Mouse (Mus musculus) brain, adult 2 months (tissue): Measurements from ENCODE around the gene Nr1h2.

Experiments
- DNase-seq: peaks from one replicate; pipeline ENCODE4 v3.0.0; 2011; ENCODE audit warnings: low read depth, low spot score

Gene Nr1h2

DNA sequence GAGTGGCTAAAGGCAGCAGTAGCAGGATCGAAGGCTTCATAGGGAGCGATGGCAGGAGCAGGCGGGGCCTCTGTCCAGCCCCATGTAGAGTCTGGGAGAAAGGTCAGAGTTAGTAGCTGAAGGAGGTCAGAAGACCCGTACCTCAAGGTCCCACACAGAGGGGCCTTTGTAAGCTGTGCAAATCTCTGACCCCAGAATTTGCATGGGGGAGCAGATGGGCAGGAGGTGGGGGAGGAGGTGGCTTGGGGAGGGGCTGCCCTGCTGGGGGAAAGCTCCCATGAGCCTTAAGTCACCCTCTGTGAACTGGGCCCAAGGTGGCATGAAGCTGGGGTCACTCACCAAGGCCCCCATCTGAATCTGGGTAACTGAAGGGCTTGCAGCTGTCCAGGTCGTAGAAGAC is 24.2 kb downstream of the Nr1h2 start:
- DNase-seq, result no peak

DNA sequence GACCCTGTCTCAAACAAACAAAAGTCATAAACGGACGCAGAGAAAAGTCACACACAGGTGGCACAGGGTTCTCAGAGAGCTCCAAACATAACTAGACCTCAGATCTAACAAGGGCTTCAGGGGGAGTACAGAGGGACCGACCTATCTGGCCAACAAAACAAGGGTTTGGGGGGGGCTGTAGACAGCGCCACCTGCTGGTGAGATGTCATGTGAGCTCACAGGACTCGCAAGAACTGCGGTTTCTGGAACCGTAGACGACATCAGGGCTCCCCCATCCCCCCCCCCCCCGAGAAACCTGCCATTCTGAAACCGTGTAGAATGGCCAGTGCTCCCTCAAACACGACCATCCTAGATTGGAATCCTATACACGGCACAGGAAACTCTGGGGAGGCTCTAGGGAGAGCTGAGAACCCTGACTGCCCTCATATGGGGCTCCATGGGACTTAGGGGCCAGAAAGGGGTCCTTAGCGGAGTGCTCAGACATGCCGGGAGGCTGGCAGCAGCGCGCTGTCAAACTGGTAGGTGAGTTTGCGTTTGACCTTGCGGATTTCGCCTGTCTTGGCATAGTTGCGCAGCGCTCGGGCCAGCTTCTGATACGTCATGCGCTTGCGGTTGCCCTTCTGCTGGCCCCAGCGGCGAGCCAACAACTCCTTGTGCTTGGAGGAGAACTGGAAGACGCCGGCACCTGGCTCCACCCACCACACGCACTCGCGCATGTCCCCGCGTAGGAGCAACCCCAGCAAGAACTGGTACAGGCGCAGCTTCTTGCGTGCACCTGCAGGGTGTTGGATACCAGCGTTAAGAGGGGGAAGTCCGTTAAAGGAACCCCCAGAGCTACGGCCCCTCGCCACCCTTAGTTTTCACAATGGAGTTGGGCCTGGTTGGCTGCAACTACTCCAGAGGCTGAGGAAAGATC is 26.0 kb downstream of the Nr1h2 start:
- peak; percentile 95 for DNase-seq

DNA sequence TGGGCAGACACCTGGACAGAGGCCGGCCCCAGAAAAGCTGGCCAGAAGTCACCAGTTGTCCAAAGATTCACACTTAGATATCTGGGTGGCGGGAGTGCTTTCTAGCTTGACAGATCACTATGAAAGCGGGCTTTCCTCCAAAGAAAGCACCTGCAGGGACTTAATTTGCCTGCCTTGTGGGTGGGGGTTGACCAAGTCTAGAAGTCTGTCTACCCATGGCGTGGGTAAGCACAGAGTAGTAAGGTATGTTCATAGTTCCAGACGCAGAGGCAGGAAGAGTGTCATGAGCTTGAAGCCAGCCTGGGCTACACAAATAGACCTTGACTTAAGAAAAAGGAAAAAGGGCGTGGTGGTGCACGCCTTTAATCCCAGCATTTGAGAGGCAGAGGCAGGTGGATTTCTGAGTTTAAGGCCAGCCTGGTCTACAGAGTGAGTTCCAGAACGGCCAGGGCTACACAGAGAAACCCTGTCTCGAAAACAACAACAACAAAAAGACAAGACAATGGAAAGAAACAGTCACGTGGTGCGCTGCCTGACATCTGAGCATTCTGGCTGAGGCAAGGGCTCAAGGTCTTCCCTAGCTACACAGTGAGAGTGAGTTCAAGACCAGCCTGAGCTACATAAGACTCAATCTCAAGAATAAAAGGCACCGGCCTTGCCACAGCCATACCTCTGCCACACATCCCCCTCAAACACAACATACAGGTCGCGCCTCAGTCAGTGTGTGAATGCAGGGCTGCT is 27.2 kb downstream of the Nr1h2 start:
- DNase-seq, result no peak

DNA sequence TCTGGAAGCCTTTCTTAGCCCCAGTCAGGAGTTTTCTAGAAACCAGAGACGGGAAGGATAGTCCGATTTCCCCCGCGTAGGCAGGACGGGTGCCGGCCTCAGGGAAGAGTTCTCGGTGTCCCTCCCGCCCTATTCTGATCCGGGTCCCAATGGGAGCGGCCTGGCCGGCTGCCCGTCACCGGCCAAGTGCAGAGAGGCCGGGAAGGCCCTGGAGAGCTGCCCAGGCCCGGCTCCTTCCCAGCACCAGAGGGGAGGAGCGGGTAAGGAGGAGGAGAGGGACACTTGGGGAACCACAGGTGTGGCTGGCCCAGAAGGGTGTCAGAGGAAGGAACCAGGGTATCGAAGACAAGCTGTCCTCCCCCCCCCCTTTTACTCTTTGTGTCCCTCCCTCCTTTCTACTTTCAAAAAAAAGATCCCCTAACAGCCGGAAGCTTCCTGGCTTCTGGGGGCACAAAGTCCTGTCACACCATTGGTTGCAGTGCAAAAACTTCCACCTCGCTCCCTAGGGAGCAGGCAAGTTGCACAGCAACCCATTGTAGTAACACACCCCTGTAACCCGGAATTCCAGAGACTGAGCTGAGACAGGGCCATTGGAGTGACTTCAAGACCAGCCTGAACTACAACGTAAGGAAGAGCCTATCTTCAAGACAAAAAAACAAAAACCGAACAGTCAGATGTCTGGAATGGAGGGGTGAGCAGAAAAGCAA is 28.5 kb downstream of the Nr1h2 start:
- DNase-seq, result peak; percentile 45

DNA sequence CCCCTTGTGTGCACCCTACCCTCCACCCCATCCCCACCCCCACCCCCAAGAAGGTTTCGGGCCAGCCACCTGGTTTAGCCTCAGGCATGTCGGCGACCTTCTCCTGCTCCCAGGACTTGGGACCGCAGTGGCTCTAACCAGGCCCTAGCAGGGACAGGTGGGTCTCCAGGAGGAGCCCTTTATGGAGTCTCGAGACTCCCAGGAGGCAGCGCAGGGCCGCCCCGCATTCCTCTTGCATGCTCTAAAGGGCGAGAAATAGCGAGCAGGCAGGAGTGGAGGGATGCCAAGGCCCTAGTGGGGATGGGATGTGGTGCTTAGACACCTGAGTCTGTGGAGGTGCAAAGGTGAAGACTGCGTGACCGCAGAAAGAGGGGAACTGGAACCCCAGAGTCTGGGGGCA is 29.2 kb downstream of the Nr1h2 start, which contains the start of gene Mybpc2:
Mybpc2 (minus strand) TSS at position 155 of the 400 bp plus-strand sequence.
- no peak for DNase-seq

DNA sequence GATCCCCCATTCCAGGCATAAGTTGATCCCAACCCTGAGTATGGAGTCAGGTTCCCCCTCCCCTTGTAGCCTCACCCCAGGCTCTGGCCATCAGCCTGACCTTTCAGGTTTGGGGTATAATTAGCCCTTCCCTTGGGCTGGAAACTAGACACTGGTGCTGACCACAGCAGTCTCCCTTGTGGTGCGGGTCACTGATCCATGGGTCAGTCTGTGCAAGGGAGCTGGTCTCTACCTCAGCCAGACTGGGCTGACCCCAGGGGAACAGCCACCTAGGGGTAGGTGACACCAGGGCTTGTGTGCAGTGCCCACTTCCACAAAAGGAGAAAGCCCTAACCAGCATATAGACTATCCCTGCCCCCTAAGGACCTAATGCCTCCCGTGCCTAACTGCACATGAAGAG is 30.7 kb downstream of the Nr1h2 start:
- no peak for DNase-seq

DNA sequence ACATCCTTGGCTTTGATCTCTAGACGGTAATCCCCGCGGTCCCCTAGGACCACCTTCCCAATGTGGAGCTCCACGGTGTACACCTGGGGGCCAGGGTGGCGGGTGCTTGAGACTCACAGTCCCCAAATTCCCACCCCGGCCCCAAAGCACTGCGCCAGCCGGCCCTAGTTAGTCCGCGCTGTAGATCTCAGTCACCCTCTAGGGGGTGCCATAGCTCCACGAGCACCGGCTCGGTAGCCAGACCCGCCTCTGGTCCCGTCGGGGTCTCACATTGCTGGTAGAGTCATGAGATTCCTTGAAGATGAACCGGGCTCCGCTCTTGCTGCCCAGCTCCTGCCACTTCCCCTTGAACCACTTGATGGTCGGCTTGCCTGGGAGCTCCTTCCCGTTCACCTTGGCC is 32.0 kb downstream of the Nr1h2 start:
- peak; percentile 46 for DNase-seq

DNA sequence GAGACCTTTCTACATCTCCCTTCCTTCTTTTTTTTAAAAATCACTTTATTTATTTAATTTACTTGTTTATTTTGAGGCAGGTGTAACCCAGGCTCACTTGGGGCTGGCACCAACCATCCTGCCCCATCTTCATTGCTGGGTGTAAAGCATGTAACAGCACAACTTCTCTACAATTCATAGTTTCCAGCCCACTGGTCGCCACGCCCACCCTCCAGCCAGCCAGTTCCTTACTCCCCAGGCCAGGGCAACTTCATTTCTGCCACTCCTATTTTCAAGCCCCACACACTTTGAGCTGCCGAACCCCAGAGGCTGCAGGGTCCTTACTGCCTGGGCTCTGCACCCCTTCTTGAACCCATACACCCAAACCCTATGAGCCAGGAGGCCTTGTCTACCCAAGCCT is 32.8 kb downstream of the Nr1h2 start:
- no peak for DNase-seq

DNA sequence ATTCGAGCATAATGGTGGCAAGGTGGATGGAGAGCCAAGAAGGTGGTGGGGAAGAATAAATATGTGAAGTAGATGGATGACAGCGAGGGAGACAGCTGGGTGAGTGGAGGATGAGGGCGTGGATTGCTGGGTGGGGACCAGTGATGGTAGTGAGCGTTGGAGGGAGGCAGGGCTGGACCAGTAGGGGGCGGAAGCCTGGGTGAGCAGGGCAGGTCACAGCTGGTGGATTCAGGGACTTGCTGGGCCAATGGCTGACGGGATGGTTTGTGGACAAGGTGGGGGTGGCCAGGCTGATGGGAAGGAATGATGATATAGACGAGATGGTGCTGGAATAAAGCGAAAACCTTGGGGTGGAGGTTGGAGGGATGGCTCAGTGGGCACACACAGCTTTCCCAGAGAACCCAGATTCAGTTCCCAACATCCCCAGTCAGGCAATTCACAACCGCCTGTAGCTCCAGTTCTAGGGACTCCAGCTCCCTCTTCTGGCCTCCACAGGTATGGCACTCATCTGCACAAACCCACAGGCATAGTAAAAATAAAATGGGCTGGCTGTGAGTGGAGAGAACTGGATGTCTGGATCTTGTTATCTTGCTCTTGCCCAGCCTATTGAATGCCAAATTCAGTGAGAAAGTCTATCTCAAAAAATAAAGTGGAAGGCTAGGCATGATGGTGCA is 34.4 kb downstream of the Nr1h2 start:
- no peak for DNase-seq

DNA sequence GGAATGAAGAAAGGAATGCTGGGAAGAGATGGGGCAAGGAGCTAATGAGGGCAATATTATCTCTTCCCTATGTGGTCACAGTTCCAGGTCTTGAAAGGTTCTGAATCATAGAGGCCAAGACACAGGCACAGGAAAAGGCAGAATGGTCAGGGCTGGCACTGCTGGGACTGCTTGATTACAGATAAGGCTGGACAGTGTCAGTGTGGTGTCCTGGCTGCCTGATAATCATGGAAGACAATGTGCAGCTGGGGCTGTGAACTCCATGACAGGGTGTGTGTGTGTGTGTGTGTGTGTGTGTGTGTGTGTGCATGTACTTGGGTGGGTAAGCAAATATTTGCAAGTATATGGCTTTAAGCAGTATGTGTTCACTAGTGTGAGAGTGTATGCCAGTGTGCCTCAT is 46.3 kb downstream of the Nr1h2 start:
- no peak for DNase-seq

DNA sequence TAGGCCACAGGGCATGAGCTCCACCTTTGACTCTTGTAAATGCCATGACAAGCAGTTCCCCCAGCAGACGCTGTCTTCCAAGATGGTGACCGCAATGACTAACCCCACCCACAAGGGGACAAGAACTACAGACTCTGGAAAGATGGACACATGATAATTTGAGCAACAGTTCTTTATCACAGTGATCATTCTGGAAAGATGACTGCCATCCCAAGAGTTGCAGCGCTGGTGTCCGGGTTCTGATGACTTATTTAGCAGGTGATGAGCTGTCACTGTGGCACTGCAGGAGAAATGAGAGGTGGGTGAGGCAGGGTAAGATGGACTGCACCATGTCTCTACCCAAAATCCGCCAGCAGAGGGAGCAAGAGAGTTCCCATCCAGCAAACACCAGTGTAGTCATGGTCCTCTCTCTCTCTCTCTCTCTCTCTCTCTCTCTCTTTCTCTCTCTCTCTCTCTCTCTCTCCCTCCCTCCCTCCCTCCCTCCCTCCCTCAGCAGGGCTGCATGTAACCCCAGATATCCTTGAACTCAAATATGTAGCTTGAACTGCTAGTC is 52.1 kb downstream of the Nr1h2 start:
- DNase-seq, result peak; percentile 91

DNA sequence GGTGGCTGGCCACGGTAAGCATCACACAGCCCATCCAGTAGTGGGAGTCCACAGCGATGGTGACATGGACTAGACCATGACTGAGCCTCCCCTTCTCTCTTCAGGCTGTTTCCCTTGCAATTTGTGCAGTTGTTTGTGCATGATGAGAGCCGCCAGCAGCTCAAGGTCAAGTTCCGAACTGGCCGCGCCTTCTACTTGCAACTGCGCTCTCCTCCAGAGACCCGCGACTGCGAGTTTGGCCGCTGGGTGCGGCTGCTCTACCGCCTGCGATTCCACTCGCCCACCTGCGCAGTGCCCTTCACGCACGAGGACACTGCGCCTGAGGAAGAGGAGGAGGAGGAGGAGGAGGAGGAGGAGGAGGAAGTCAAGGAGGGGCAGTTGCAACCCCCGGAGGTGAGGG is 53.7 kb downstream of the Nr1h2 start:
- no peak for DNase-seq
